Mouse (Mus musculus) intestine, embryonic 15.5 days (tissue): ENCODE measurements around the gene Icmt. TPM values are rescaled to one million over a fixed set of nuclear protein-coding genes. Genes with fewer than 3 reads are reported as not detected.

Source experiments
- ATAC-seq: fragments of 200-750 bp; cut with Nextera tagmentation; 2 replicates; pipeline ENCODE4 v1.8.0; 2017; ENCODE audit warnings: moderate TSS enrichment, moderate library complexity
- H3K27ac ChIP-seq: fragments of 300-500 bp; sonication (generic); 2 replicates; pipeline ENCODE4 v1.5.1; 2015; ENCODE audit warnings: mild to moderate bottlenecking, inconsistent platforms
- H3K27me3 ChIP-seq: fragments of 300-500 bp; sonication (generic); replicated peaks from 2 replicates; pipeline ENCODE4 v1.6.1; 2015; ENCODE audit warnings: inconsistent platforms
- H3K36me3 ChIP-seq: fragments of 300-500 bp; sonication (generic); 2 replicates; pipeline ENCODE4 v1.6.1; 2015; ENCODE audit warnings: inconsistent platforms
- H3K4me1 ChIP-seq: fragments of 300-500 bp; sonication (generic); replicated peaks from 2 replicates; pipeline ENCODE4 v1.6.1; 2015; ENCODE audit warnings: inconsistent platforms
- H3K4me2 ChIP-seq: fragments of 300-500 bp; sonication (generic); replicated peaks from 2 replicates; pipeline ENCODE4 v1.6.1; 2015; ENCODE audit warnings: mild to moderate bottlenecking, inconsistent platforms
- H3K4me3 ChIP-seq: fragments of 300-500 bp; sonication (generic); replicated peaks from 2 replicates; pipeline ENCODE4 v1.5.1; 2015; ENCODE audit warnings: inconsistent platforms
- H3K9ac ChIP-seq: fragments of 300-500 bp; sonication (generic); 2 replicates; pipeline ENCODE4 v1.6.1; 2015; ENCODE audit warnings: inconsistent platforms
- H3K9me3 ChIP-seq: fragments of 300-500 bp; sonication (generic); 2 replicates; pipeline ENCODE4 v1.6.1; 2016; ENCODE audit warnings: inconsistent platforms
- WGBS: fragments of 180-500 bp; shearing (Covaris S2); methylation state at CpG from one replicate; pipeline ENCODE4 v1.1.7; 2015; 5-methylcytosine and 5-hydroxymethylcytosine counted together
- polyA plus RNA-seq: library from polyadenylated mRNA; unstranded; fragments of >200 nt; fragmentation: Nextera tagmentation; extraction: Ambion mirVana; gene quantifications from 2 replicates; pipeline ENCODE4 v1.2.1, GENCODE M21; 2015

Gene Icmt
- polyA plus RNA-seq, 1 experiment from 2014 or later = 17.6 TPM

- ATAC-seq = peak; percentile 51
- Histone ChIP-seq H3K9ac (no peak overlapping the region), H3K4me1 (0 out of 2 replicates have a peak, but pooled peaks cover 2% of the 10 kb centered on the region), H3K4me2 (no peak overlapping the region), H3K27ac (no peak overlapping the region), H3K36me3 (peaks cover 52% of the 10 kb centered on the region), H3K27me3 (peaks cover 16% of the 10 kb centered on the region), H3K9me3 (no peaks in the 10 kb centered on the region), H3K4me3 (no peak overlapping the region)
- 41% methylated on average over 2 of the region's 2 CpGs for WGBS
These were observed 35.9 kb downstream of the Icmt start for GRCm38 (mm10) chr4:152332952-152333351.

DNA sequence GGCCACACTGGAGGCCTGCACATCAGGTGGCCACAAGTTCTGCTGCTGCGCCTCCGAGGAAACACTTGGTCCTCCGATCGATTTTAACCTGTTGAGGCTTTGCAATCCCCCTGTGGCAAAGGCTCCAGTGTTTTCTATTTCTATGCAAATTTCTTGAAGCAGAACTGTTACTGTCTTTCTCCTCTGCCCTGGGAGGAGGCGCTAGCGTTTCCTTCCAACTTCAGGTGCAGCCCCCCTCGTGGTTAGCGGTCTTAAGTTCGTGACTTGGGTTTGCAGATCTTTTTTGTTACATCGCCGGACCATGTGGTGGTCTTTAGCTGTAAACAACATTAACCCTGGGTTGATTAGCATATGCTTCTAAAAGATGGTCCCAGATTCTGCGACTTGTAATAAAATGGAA is 36.6 kb downstream of the Icmt start:
- no peak for ATAC-seq
- WGBS = 94% methylated on average over 12 of the region's 12 CpGs

DNA sequence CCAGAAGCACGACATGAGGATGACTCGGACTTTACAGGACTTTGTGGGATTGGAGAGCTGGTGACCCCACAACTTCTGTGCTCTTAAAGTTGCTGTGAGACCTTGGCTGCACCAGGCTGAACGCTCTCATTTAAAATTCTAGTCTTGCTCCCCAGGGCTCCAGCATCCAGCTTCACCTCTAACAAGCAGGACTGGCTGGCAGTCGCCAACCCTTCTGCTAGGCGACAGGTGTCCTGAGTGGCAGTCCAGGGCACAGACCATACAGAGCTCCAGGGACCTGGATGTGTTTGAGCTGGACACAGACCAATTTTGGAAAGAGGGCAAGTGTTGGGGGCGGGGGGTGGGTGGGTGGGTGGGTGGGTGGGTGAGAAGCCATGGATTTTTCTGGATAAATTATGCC is 40.7 kb downstream of the Icmt start:
- no peak overlapping the region for H3K27ac ChIP-seq
- ATAC-seq = no peak
- H3K36me3 ChIP-seq = peaks cover 15% of the 10 kb centered on the region
- WGBS = 36% methylated on average over 6 of the region's 6 CpGs
- no peak overlapping the region for H3K4me2 ChIP-seq
- peaks cover 12% of the 10 kb centered on the region for H3K4me1 ChIP-seq
- no peaks in the 10 kb centered on the region for H3K9me3 ChIP-seq
- H3K27me3 ChIP-seq = peaks cover 51% of the 10 kb centered on the region
- no peak overlapping the region for H3K9ac ChIP-seq
- H3K4me3 ChIP-seq = no peak overlapping the region

More for the DNA sequence above, 36.6 kb downstream of the Icmt start:
- no peaks in the 10 kb centered on the region for H3K9me3 ChIP-seq
- H3K4me2 ChIP-seq = no peak overlapping the region
- H3K9ac ChIP-seq = no peak overlapping the region
- H3K27ac ChIP-seq = no peak overlapping the region
- 0 out of 2 replicates have a peak, but pooled peaks cover 4% of the 10 kb centered on the region for H3K4me1 ChIP-seq
- no peak overlapping the region for H3K4me3 ChIP-seq
- peaks cover 22% of the 10 kb centered on the region for H3K27me3 ChIP-seq
- peaks cover 52% of the 10 kb centered on the region for H3K36me3 ChIP-seq

- Histone ChIP-seq H3K9me3 (no peaks in the 10 kb centered on the region), H3K36me3 (0 out of 2 replicates have a peak, but pooled peaks cover 7% of the 10 kb centered on the region), H3K27ac (no peak within 1 kb of the TSS), H3K4me1 (peaks cover 12% of the 10 kb centered on the region), H3K9ac (peak within 1 kb of the TSS; percentile 30), H3K4me3 (peak within 1 kb of the TSS; percentile 51), H3K4me2 (peak within 1 kb of the TSS; percentile 96), H3K27me3 (peaks cover 51% of the 10 kb centered on the region)
- 1% methylated on average over 57 of the region's 120 CpGs for WGBS
- peak; percentile 18; the same call in 1 of the 2 replicates for ATAC-seq
These were observed 41.6 kb downstream of the Icmt start, which contains the start of gene Chd5 for GRCm38 (mm10) chr4:152338419-152339292. TSS of gene Chd5 (plus strand) at chr4:152338651.

DNA sequence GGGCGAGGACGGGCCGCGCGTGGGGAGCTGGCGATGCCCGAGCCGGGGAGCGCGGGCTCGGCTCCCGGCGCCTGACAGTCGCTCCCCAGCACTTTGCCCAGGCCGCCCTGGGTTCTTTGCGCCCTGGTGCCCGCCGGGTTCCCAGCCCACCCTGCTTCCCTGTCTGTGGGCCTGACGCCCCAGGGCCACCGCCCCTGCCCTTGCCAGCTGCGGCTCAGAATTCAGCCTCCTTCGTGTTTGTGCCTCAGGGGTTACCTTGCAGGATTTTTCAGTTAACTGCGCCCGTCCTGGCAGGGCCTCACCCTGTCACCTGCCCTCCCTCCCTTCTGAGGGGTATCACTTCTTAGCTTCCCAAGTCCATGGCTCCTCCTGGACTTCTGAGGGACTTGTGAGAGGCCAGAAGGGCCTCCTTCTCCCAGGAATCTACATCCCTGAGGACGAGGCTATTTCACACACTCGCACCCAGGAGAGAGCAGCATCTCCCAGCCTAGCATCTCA is 42.3 kb downstream of the Icmt start:
- Histone ChIP-seq H3K4me1 (peaks cover 12% of the 10 kb centered on the region), H3K36me3 (0 out of 2 replicates have a peak, but pooled peaks cover 3% of the 10 kb centered on the region), H3K9ac (peak overlapping the region; percentile 30), H3K27ac (no peak overlapping the region), H3K27me3 (peaks cover 51% of the 10 kb centered on the region), H3K9me3 (no peaks in the 10 kb centered on the region), H3K4me3 (peak overlapping the region; percentile 51), H3K4me2 (peak overlapping the region; percentile 96)
- WGBS = 4% methylated on average over 12 of the region's 26 CpGs
- peak; percentile 14; the same call in 1 of the 2 replicates for ATAC-seq

DNA sequence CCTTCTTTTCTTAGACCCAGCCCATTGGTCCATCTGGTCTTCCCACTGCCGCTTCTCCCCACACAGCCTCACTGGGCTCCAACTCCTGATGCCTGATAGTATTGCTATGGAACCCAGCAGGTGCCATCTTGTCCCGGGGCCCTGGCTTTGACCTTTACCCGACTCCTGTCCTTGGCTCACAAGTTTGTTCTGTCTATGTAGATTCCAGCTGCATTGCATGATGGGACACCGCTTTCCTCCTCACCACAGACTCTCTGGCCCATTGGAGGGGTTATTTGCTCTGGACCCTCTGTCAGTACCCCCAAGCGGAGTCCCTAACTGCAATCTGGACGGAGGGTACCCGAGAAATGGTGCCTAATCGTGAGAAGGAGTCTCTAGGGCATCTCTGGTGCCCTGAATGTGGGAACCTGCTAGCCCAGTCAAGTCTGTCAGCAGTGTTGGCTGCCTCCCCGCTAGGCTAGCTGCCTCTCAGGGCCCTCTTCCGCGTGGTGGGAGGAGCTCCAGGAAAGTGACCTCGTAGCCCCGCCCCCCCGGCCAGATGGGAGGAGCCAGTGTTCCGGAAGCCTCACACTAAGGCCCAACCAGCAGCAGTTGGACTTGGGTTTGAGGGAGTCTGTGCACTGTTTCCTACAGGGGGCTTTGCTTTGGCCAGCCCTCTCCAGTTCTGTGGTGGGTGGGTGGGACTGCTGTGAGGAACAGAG is 43.7 kb downstream of the Icmt start:
- H3K27ac ChIP-seq = no peak overlapping the region
- H3K9me3 ChIP-seq = no peaks in the 10 kb centered on the region
- peak overlapping the region; percentile 31; the same call in 1 of the 2 replicates for H3K4me2 ChIP-seq
- H3K36me3 ChIP-seq = no peaks in the 10 kb centered on the region
- WGBS = 37% methylated on average over 15 of the region's 15 CpGs
- H3K4me3 ChIP-seq = no peak overlapping the region
- 0 out of 2 replicates have a peak, but pooled peaks have one; percentile 9 for ATAC-seq
- no peak overlapping the region for H3K9ac ChIP-seq
- peaks cover 49% of the 10 kb centered on the region for H3K27me3 ChIP-seq
- H3K4me1 ChIP-seq = peaks cover 24% of the 10 kb centered on the region

GRCm38 (mm10) chr4:152343296-152343695 is 46.3 kb downstream of the Icmt start:
- Histone ChIP-seq H3K27ac (no peak overlapping the region), H3K36me3 (no peaks in the 10 kb centered on the region), H3K9me3 (no peaks in the 10 kb centered on the region), H3K27me3 (peaks cover 36% of the 10 kb centered on the region), H3K4me3 (no peak overlapping the region), H3K4me1 (peaks cover 24% of the 10 kb centered on the region), H3K9ac (no peak overlapping the region), H3K4me2 (no peak overlapping the region)
- ATAC-seq = no peak
- 13% methylated on average over 5 of the region's 5 CpGs for WGBS

DNA sequence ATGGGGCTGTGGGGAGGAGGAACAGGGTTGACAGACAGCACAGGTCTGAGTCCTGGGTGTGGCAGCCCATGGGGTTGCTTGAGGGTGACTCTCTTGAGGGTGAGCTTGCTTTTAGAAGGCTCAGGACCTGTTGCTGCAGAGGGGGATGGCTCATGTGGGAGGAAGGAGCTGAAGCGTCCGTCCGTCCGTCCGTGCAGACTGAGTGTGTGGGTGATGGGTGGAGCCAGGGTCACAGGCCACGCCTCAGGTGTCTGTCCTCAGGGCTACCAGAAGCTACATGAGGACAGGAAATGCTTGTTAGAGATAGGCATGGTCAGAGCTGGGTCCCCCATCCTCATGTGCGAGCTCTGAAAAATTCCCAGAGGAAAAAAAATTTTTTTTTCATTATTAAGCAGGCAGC is 47.6 kb downstream of the Icmt start:
- Histone ChIP-seq H3K27me3 (peaks cover 26% of the 10 kb centered on the region), H3K9me3 (no peaks in the 10 kb centered on the region), H3K27ac (no peak overlapping the region), H3K36me3 (no peaks in the 10 kb centered on the region), H3K4me2 (no peak overlapping the region), H3K4me1 (peaks cover 14% of the 10 kb centered on the region), H3K9ac (no peak overlapping the region), H3K4me3 (no peak overlapping the region)
- 48% methylated on average over 7 of the region's 7 CpGs for WGBS
- peak; percentile 9; the same call in 1 of the 2 replicates for ATAC-seq

DNA sequence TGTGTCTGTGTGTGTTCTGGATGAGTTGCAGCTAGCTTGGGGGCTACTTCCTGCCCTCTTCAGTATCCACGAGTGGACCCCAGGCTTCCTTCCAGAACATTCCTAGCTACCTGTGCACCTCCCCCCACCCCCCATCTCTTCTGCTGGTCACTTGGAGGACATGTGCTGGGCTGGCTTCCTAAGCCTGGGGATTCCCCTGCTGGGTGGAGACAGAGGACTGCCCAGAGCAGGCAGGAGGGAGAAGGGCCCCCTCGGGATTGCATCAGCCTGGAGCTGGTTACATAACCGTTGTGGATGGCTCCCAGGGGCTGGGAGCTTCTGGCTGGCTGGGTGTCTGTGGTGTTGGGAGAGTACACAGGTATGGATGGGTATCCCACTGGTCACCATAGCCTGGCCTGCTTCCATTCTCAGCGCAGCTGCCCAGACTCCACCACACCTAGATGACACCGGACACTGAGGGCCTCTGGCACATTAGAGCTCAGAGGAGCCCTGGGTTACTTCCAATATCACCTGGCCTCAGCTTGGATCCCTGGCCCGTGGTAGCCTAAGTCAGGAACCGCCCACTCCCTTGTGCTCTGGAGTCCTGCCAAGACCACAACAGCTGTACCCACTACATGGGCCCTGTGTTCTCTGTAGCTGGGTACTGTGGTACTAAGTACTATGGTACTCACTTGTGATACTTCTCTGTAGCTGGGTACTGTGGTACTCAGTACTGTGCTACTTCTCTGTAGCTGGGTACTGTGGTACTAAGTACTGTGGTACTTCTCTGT is 48.3 kb downstream of the Icmt start:
- H3K36me3 ChIP-seq = no peaks in the 10 kb centered on the region
- H3K4me3 ChIP-seq = no peak overlapping the region
- no peak overlapping the region; the same call in 1 of the 2 replicates for H3K4me2 ChIP-seq
- no peak overlapping the region for H3K27ac ChIP-seq
- H3K4me1 ChIP-seq = peaks cover 19% of the 10 kb centered on the region
- H3K9ac ChIP-seq = no peak overlapping the region
- H3K9me3 ChIP-seq = no peaks in the 10 kb centered on the region
- 40% methylated on average over 7 of the region's 7 CpGs for WGBS
- H3K27me3 ChIP-seq = peaks cover 24% of the 10 kb centered on the region
- peak; percentile 65 for ATAC-seq

DNA sequence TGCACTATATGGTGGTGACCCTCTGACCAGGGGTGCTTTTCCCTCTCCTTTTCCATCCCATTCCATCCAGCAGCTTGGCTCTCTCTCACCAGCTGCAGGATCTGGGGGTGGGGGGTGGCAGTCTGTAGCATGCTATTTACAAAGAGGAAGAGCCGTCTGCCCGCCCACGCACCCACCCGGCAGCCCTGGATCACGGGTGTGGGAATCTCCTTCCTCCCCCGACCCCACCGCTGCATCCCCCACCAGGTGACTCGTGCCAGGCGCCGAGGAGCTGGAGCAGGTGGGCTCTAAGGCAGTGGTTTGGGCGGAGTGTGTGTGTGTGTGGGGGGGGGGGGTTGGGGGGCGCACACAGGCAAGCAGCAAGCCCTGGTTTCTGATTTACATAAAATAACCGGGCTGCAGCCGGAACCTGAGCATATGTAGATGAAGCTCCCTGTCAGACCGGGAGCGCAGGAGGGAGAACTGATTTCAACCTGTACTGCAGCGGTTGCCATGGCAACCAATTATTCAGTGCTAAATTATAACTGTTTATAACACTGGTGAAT is 52.9 kb downstream of the Icmt start:
- no peak for ATAC-seq
- Histone ChIP-seq H3K36me3 (no peaks in the 10 kb centered on the region), H3K9ac (no peak overlapping the region), H3K4me2 (peak overlapping the region; percentile 34), H3K4me1 (peaks cover 29% of the 10 kb centered on the region), H3K9me3 (no peaks in the 10 kb centered on the region), H3K27me3 (peaks cover 11% of the 10 kb centered on the region), H3K27ac (no peak overlapping the region), H3K4me3 (no peak overlapping the region)
- 3% methylated on average over 15 of the region's 17 CpGs for WGBS

GRCm38 (mm10) chr4:152350722-152351421 is 53.8 kb downstream of the Icmt start:
- WGBS = 16% methylated on average over 8 of the region's 8 CpGs
- peak overlapping the region; percentile 34; the same call in 1 of the 2 replicates for H3K4me2 ChIP-seq
- peaks cover 22% of the 10 kb centered on the region for H3K4me1 ChIP-seq
- H3K9me3 ChIP-seq = no peaks in the 10 kb centered on the region
- peak; percentile 85 for ATAC-seq
- H3K27me3 ChIP-seq = peaks cover 11% of the 10 kb centered on the region
- no peak overlapping the region for H3K4me3 ChIP-seq
- H3K27ac ChIP-seq = no peak overlapping the region
- H3K9ac ChIP-seq = no peak overlapping the region
- no peaks in the 10 kb centered on the region for H3K36me3 ChIP-seq
